Mouse (Mus musculus) lung, adult 10 weeks (tissue): ENCODE results near the gene Fndc3a. TPM values are rescaled to one million over a fixed set of nuclear protein-coding genes. Genes with fewer than 3 reads are reported as not detected.

Experiments used
- polyA plus RNA-seq: library from polyadenylated mRNA; stranded (reverse); fragments of 350-450 nt; fragmentation: Illumina TruSeq; extraction: RNeasy Lipid Tissue Mini Kit (QIAGEN cat#74804); gene quantifications from one replicate; pipeline ENCODE4 v1.2.3, GENCODE M21; 2014; ENCODE audit warnings: low read depth, low replicate concordance; ENCODE audit not compliant: insufficient read depth

The Fndc3a gene
- 12.9 TPM for polyA plus RNA-seq

GRCm38 (mm10) chr14:72709710-72710340 lies at the start of gene Fndc3a:
TSS of gene Fndc3a (minus strand) at chr14:72710003.

GRCm38 (mm10) chr14:72491738-72492137 lies 218.1 kb downstream of the Fndc3a start, which contains the start of gene Gm9195:
TSS of gene Gm9195 (minus strand) at chr14:72491838.

Other genes with a start within 250 kb of the Fndc3a start
- gene Gm9195, start 218.2 kb downstream of the Fndc3a start, polyA plus RNA-seq, result not detected